Mouse (Mus musculus) lung, adult 2 months (tissue): ENCODE measurements at regions not wholly inside any gene's neighbourhood (a gene's known extent, or its start where the extent isn't known, plus 50 kb on each side); places are given as distances from the start of the nearest gene placed in this dataset.

Experiments used
- CTCF ChIP-seq: fragments of 200-500 bp; IDR thresholded peaks from 2 replicates; pipeline ENCODE4 v1.5.1; 2011; ENCODE audit warnings: mild to moderate bottlenecking, low read length, control low read depth; ENCODE audit not compliant: insufficient read depth
- POLR2A ChIP-seq: fragments of 200-500 bp; IDR thresholded peaks from 2 replicates; pipeline ENCODE4 v1.6.1; 2011; ENCODE audit warnings: low read depth, mild to moderate bottlenecking, control low read depth, low read length, borderline replicate concordance; ENCODE audit errors: extremely low read depth

- peak; percentile 51; the same call in 1 of the 2 replicates for TF ChIP-seq CTCF
- 0 out of 2 replicates have a peak, but pooled peaks have one; percentile 10 for TF ChIP-seq POLR2A
Observed at GRCm38 (mm10) chr13:4771120-4772075, 162.4 kb upstream of the Akr1e1 start.
